Mouse (Mus musculus) E14TG2a.4 (cell line): ENCODE results near the gene Ptbp3.

Experiments
- CTCF ChIP-seq: conservative IDR thresholded peaks from 2 replicates; pipeline ENCODE4 v1.5.1; 2014; ENCODE audit warnings: low read length
- NANOG ChIP-seq: IDR thresholded peaks from 2 replicates; pipeline ENCODE4 v1.6.1; 2014; ENCODE audit warnings: borderline replicate concordance, low read length, mixed read lengths
- POU5F1 ChIP-seq: IDR thresholded peaks from 2 replicates; pipeline ENCODE4 v1.6.1; 2014; ENCODE audit warnings: low read length, borderline replicate concordance

GRCm38 (mm10) chr4:59549977-59550560, 905 bp upstream of the Ptbp3 start:
- TF ChIP-seq CTCF (no peak), NANOG (no peak), POU5F1 (no peak)
